Mouse (Mus musculus): ENCODE measurements around the gene Gm49333. TPM values are rescaled to one million over a fixed set of nuclear protein-coding genes. Genes with fewer than 3 reads are reported as not detected.

Gm49333 gene
- 0.15 TPM in 1 of 2 replicates, not detected in the other for polyA plus RNA-seq (2012; rRNA removed)

DNA sequence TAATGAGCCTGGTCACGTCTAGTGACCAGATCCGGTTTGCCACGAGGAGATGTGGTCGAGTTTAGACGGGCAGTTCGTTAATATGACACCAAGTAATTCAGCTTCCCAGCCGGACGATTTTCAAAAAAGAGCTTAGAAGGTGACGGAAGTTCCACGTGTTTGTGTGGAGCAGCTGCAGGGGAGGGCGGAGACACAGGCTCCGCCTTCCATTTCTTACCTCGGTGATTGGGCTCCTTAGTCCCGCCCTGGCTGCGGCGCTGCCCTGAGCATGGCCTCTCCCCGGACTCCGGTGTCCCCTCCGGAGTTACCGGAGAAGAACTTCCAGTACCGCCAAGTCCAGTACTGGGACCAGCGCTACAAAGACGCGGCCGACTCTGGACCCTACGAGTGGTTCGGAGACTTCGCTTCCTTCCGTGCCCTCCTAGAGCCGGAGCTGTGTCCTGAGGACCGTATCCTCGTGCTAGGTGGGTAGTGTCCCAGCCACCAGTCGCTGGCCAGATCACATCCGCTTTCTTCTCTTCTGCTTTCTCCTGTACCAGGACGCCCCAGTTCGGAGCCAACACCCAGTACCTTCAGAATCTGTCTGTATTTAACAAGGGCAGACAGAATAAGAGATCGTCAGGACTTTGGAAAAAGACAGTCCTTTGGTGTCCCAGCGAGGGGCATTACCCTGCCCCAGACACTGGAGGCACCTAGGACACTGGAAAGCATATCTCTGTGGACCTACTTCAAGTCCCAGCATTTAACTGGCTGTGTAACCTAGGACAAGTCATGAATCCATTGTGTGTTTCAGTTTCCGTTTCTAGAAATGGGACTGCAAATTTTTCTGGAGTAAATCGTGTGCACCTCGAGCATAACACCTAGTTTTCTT lies at the start of gene Gm49333, which contains the start of the genes Eef1akmt4 and Alg3:
Gene Gm49333 (plus strand): TSS at position 254 of the 871 bp plus-strand sequence.
Gene Eef1akmt4 (plus strand): TSS at position 237 of the 871 bp plus-strand sequence.
Gene Alg3 (minus strand): TSS at position 379 of the 871 bp plus-strand sequence.

DNA sequence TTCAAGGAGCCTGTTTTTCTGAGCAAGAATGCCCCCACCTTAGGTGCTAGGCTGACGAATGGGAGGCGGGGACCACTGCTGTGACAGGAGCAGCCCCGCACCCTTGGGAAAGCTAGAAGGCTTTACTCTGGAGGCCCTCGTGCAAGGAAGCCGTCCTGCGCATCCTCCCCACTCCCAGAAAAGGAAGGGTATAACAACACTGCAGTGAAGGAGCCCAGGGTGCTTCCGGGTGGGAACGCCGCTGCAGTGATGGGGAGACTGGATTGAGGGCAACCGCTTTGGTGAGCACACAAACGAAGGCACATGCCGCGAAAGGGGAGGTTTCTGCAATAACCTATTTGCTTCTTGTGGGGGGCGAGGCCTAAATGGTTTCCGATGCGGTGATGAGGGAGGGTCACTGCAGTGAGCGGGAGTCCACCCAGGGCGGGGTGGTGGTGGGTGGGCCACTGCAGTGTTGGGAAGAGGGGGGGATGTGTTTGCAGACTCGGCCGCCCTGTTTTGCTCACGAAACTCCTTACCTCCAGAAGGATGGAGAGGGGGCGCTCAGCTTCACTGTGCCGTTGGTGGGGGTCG lies 22.0 kb upstream of the Gm49333 start, which contains the start of gene Vwa5b2:
Gene Vwa5b2 (plus strand): TSS at position 106 of the 573 bp plus-strand sequence.

DNA sequence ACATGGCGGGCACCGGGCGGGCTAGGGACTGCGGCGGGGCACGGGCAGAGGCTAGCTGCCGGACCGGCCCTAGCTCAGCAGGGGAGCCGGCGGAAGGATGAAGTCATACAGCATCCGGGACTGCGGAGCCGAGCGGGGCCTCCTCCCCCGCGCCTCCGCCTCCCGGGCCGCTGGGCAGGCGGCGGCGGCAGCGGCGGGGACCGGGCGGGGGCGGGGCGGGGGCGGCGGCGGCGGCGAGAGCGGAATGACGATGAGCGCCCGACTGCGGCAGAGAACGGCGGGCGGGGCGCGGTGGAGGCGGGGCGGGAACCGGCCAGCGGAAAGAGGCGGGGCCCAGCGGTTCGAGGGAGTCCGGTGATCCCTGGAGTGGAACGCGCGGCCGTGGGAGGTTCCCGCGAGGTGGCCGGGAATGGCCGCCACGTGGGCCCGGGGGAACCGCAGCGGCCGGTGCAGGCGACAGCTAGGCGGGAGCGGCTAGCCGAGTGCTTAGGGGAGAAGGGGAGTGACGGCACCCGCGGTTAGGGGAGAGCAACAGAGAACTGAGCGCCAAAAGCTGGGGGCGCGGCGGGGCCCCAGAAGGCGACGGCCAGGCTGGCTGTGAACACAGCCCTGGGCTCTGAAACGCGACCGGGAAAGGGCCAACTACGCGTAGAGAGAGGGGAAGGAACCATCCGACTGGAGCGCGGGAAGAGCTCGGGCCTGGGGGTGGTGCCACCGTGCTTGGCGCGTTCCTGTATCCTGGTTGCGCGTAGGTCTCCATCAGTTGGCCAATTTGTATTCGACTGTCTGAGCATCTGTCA lies 10.0 kb downstream of the Gm49333 start, which contains the start of gene Camk2n2:
Gene Camk2n2 (minus strand): TSS at position 97 of the 800 bp plus-strand sequence.

DNA sequence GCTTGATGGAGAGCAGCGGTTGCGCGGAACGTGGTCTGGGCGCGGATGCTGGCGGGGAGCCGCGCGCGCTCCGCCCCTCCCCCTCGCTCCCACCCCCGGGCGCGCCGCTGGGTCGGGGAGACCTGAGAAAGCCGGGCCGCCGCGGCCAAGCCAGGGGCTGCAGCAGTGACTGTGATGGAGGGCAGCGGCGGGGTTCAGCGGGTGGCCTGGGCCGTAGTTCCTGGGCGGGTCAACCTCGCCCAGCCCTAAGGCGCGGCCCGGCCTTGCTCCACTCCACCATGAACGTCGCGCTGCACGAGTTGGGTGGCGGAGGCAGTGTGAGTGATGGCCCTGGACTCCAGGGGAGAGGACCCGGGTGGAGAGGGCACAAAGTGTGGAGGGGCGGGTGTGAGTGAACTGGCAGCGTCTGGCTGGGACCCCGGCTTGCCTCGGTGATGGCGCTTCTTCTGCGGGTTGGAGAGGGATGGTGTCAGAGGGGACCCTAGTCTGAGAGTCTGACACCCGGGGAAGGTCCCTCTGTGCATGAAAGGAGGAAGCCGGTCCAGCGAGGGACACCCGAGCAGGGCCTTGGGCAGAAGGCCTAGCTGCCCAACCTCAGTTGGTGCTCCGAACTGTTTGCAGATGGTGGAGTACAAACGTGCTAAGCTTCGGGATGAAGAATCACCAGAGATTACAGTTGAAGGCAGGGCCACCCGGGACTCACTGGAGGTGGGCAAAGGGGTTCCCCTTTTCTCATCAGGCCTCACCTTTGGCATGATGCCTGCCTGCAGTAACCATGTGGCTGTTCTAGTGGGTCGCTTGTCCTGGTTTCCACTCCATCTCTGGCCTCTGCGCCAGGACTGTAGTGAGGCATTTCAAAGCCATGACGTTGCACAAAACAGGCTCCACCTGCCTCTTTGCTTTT lies 18.6 kb downstream of the Gm49333 start, which contains the start of gene Ece2:
Gene Ece2 (plus strand): TSS at position 98 of the 904 bp plus-strand sequence.

DNA sequence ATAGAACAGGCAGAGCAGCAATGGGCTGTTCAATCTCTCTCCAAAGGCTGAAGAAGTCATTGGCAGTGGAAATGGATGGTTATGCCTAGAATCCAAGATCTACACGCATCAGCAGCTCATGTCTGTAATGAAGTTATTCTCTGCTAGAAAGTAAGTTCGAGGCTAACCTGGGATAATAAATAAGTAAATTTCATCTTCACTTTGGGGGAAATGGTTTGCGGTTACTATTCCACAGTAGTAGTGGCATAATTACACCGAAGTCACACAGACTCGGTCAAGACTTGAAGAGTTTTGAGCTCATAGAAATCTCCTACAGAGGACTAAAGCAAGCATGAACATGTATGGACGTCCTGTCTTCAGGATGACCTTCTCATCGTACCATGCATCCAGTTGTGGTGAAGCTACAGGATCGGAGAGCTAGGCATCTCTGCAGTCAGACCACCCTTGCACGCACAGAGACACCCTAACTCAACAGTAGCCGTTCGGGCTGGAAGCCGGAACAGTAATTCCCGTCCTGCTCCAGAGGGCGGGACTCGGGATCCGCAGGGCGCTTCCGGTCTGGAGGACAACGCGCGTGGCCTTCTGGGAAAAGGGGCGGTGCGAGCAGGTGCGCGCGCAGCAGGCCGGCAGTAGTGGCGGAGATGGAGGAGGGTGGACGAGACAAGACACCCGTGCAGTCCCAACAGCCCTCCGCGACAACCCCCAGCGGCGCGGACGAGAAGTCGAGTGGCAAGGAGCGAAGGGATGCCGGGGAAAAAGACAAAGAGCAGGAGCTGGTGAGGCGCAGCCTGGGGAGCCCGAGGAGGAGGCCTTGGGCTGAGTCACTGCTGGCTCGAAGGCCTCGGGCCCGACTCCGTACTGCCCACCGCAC lies 39.9 kb downstream of the Gm49333 start, which contains the start of gene Psmd2:
Gene Psmd2 (plus strand): TSS at position 577 of the 871 bp plus-strand sequence.

DNA sequence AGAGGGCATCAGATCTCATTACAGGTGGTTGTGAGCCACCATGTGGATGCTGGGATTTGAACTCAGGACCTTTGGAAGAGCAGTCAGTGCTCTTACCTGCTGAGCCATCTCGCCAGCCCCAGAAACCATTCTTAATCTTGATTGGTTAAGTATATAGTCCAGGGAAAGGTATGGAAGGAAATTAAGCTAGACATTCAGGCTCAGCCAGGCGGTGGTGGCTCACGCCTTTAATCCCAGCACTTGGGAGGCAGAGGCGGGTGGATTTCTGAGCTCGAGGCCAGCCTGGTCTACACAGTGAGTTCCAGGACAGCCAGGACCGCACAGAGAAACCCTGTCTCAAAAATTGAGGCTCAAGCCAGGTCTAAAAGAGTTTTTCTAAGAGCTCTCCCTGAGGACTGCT lies 56.6 kb downstream of the Gm49333 start, which contains the start of gene Eif4g1:
Gene Eif4g1 (plus strand): TSS at position 301 of the 400 bp plus-strand sequence.

DNA sequence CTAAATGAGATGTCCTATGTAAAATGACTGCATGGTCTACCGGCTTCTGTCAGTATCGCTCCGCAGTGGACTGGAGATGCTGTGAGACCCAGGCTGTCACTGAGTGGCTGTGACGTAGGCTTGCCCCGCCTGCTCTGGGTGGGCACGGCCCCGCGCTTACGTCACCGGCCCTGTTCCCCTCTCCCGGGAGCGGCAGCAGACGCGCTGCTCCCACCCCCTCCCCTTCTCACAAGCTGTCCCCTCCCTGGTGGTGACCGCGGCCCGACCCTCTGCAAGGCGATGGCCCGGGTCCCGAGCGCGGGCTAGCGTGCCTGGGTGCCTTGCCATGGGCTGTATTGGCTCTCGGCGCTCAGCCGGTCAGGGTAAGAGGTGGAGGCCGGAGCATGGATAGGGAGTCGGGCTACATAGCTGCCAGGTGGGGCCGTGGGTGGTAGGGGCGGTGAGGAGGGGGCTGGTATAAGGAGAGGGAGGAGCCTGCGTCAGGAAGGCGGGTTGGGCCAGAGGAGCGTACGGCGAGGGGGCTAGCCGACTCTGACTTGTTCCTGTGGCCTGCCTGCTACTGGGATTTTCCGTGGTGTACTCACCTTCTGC lies 81.8 kb downstream of the Gm49333 start, which contains the start of gene Fam131a:
Gene Fam131a (plus strand): TSS at position 131 of the 591 bp plus-strand sequence.

Other genes with a start within 250 kb of the Gm49333 start
- gene Abcc5, start 185.2 kb upstream of the Gm49333 start, polyA plus RNA-seq (2012; rRNA removed), result 23.3 and 33.3 TPM in 2 replicates
- gene Eif2b5, start 112.8 kb upstream of the Gm49333 start, polyA plus RNA-seq (2012; rRNA removed), result 19.7 and 21.3 TPM in 2 replicates
- 43.4 and 49.8 TPM in 2 replicates for gene Dvl3, start 94.6 kb upstream of the Gm49333 start, polyA plus RNA-seq (2012; rRNA removed)
- 324 and 397 TPM in 2 replicates for gene Ap2m1, start 76.1 kb upstream of the Gm49333 start, polyA plus RNA-seq (2012; rRNA removed)
- 25.3 TPM in 2 replicates for gene Abcf3, start 63.0 kb upstream of the Gm49333 start, polyA plus RNA-seq (2012; rRNA removed)
- gene Vwa5b2, start 22.1 kb upstream of the Gm49333 start, polyA plus RNA-seq (2012; rRNA removed), result 8.2 and 10.1 TPM in 2 replicates
- gene Eef1akmt4, start within 50 bp of the Gm49333 start, polyA plus RNA-seq (2012; rRNA removed), result 17.0 and 23.3 TPM in 2 replicates
- 20.1 and 22.8 TPM in 2 replicates for gene Alg3, start 125 bp downstream of the Gm49333 start, polyA plus RNA-seq (2012; rRNA removed)
- gene Camk2n2, start 9.7 kb downstream of the Gm49333 start, polyA plus RNA-seq (2012; rRNA removed), result 5.9 and 8.5 TPM in 2 replicates
- 1.2 and 1.3 TPM in 2 replicates for gene Ece2, start 18.2 kb downstream of the Gm49333 start, polyA plus RNA-seq (2012; rRNA removed)
- 50.0 and 55.4 TPM in 2 replicates for gene Psmd2, start 40.0 kb downstream of the Gm49333 start, polyA plus RNA-seq (2012; rRNA removed)
- gene Eif4g1, start 56.7 kb downstream of the Gm49333 start, polyA plus RNA-seq (2012; rRNA removed), result 370 and 429 TPM in 2 replicates
- gene Fam131a, start 81.6 kb downstream of the Gm49333 start, polyA plus RNA-seq (2012; rRNA removed), result 7.1 and 9.6 TPM in 2 replicates
- gene Polr2h, start 106.1 kb downstream of the Gm49333 start, polyA plus RNA-seq (2012; rRNA removed), result 11.0 and 13.5 TPM in 2 replicates
- gene Clcn2, start 106.1 kb downstream of the Gm49333 start, polyA plus RNA-seq (2012; rRNA removed), result 301 and 332 TPM in 2 replicates
- 11.5 and 15.7 TPM in 2 replicates for gene Chrd, start 121.5 kb downstream of the Gm49333 start, polyA plus RNA-seq (2012; rRNA removed)
- gene Thpo, start 122.9 kb downstream of the Gm49333 start, polyA plus RNA-seq (2012; rRNA removed), result 4.9 and 5.2 TPM in 2 replicates

All from colon, adult 2 months (tissue).